8 mouse cellular contexts compared by ENCODE assay signal in genomic region chr2:30690307-30690706, GRCm38 (mm10).
DNase-seq lines count a peak whose midpoint lies in the region; ATAC-seq and TF ChIP-seq lines count a peak whose summit lies in the region.

No protein-coding gene starts in this region.

- no peaks in the 10 kb centered on the region for H3K36me3 ChIP-seq in forebrain, embryonic 14.5 days (ENCODE audit: control insufficient read depth, insufficient read depth, low read length)
- no peaks in the 10 kb centered on the region for H3K36me3 ChIP-seq in hindbrain, embryonic 13.5 days
- H3K36me3 ChIP-seq in limb, embryonic 15.5 days, result no peaks in the 10 kb centered on the region
- no peaks in the 10 kb centered on the region for H3K36me3 ChIP-seq in midbrain, embryonic 14.5 days (ENCODE audit: control insufficient read depth, insufficient read depth, low read length)

- no peak for ATAC-seq in forebrain, embryonic 14.5 days
- no peak for ATAC-seq in hindbrain, embryonic 13.5 days (ENCODE audit: low FRiP score)
- ATAC-seq in limb, embryonic 15.5 days (ENCODE audit: insufficient number of reproducible peaks, low FRiP score, low TSS enrichment, low read depth), result no peak
- no peak for ATAC-seq in midbrain, embryonic 14.5 days (ENCODE audit: low FRiP score, low TSS enrichment)

- H3K4me1 ChIP-seq in forebrain, embryonic 14.5 days (ENCODE audit: control insufficient read depth, insufficient read depth, low read length), result peaks cover 49% of the 10 kb centered on the region
- peaks cover 76% of the 10 kb centered on the region for H3K4me1 ChIP-seq in hindbrain, embryonic 13.5 days (replicated peaks)
- H3K4me1 ChIP-seq in limb, embryonic 15.5 days, result peaks cover 61% of the 10 kb centered on the region
- peaks cover 51% of the 10 kb centered on the region for H3K4me1 ChIP-seq in midbrain, embryonic 14.5 days (ENCODE audit: control insufficient read depth, insufficient read depth, low read length)

- no peak overlapping the region for H3K9ac ChIP-seq in forebrain, embryonic 14.5 days (ENCODE audit: low read length)
- H3K9ac ChIP-seq in hindbrain, embryonic 13.5 days, result no peak overlapping the region
- H3K9ac ChIP-seq in limb, embryonic 15.5 days, result no peak overlapping the region
- no peak overlapping the region for H3K9ac ChIP-seq in midbrain, embryonic 14.5 days (replicated peaks; ENCODE audit: low read length)

- peak overlapping the region; percentile 100 for H3K27ac ChIP-seq in layer of hippocampus, adult 2 months
- H3K27ac ChIP-seq in forebrain, embryonic 14.5 days (ENCODE audit: low read depth, low read length), result peak overlapping the region; percentile 70
- peak overlapping the region; percentile 100 for H3K27ac ChIP-seq in hindbrain, embryonic 13.5 days
- peak overlapping the region; percentile 71 for H3K27ac ChIP-seq in limb, embryonic 15.5 days
- peak overlapping the region; percentile 52 for H3K27ac ChIP-seq in midbrain, embryonic 14.5 days (replicated peaks; ENCODE audit: low read depth, low read length)

- no peak for TF ChIP-seq CTCF in layer of hippocampus, adult 2 months (conservative IDR thresholded peaks at IDR 0.05)

- no peak for DNase-seq in layer of hippocampus, adult 2 months (ENCODE audit: low spot score in 2 of 2)
- DNase-seq in layer of hippocampus, adult 18-20 months (ENCODE audit: low spot score in 2 of 2), result no peak
- DNase-seq in forebrain, embryonic 14.5 days (ENCODE audit: low spot score), result no peak
- DNase-seq in midbrain, embryonic 14.5 days, result no peak
- DNase-seq in layer of hippocampus, postnatal 14 days (ENCODE audit: low spot score in 2 of 2), result no peak
- DNase-seq in urinary bladder, adult 2 months (ENCODE audit: low spot score), result no peak

- WGBS in forebrain, embryonic 14.5 days, result 81% methylated on average over 11 of the region's 11 CpGs
- WGBS in hindbrain, embryonic 13.5 days, result 82% methylated on average over 11 of the region's 11 CpGs
- WGBS in limb, embryonic 15.5 days, result 76% methylated on average over 11 of the region's 11 CpGs
- 80% methylated on average over 11 of the region's 11 CpGs for WGBS in midbrain, embryonic 14.5 days

- H3K4me3 ChIP-seq in layer of hippocampus, adult 2 months, result no peak overlapping the region
- no peak overlapping the region for H3K4me3 ChIP-seq in forebrain, embryonic 14.5 days (ENCODE audit: low read depth, low read length)
- no peak overlapping the region for H3K4me3 ChIP-seq in hindbrain, embryonic 13.5 days
- no peak overlapping the region for H3K4me3 ChIP-seq in limb, embryonic 15.5 days
- no peak overlapping the region for H3K4me3 ChIP-seq in midbrain, embryonic 14.5 days (replicated peaks; ENCODE audit: low read depth, low read length)

- no peak overlapping the region for H3K4me2 ChIP-seq in forebrain, embryonic 14.5 days (ENCODE audit: low read length)
- H3K4me2 ChIP-seq in hindbrain, embryonic 13.5 days, result no peak overlapping the region
- H3K4me2 ChIP-seq in limb, embryonic 15.5 days, result no peak overlapping the region
- no peak overlapping the region for H3K4me2 ChIP-seq in midbrain, embryonic 14.5 days (ENCODE audit: low read length)

- H3K27me3 ChIP-seq in forebrain, embryonic 14.5 days (replicated peaks; ENCODE audit: control insufficient read depth, insufficient read depth, low read length), result no peaks in the 10 kb centered on the region
- no peaks in the 10 kb centered on the region for H3K27me3 ChIP-seq in hindbrain, embryonic 13.5 days
- no peaks in the 10 kb centered on the region for H3K27me3 ChIP-seq in limb, embryonic 15.5 days
- H3K27me3 ChIP-seq in midbrain, embryonic 14.5 days (ENCODE audit: control insufficient read depth, insufficient read depth, low read length), result no peaks in the 10 kb centered on the region

- H3K9me3 ChIP-seq in forebrain, embryonic 14.5 days (replicated peaks; ENCODE audit: control insufficient read depth, low read length), result no peaks in the 10 kb centered on the region
- no peaks in the 10 kb centered on the region for H3K9me3 ChIP-seq in hindbrain, embryonic 13.5 days
- H3K9me3 ChIP-seq in limb, embryonic 15.5 days, result no peaks in the 10 kb centered on the region
- H3K9me3 ChIP-seq in midbrain, embryonic 14.5 days (ENCODE audit: control insufficient read depth, low read length), result no peaks in the 10 kb centered on the region
